Mouse (Mus musculus) limb, embryonic 15.5 days (tissue): Measurements from ENCODE around the gene Gm16253. TPM values are rescaled to one million over a fixed set of nuclear protein-coding genes. Genes with fewer than 3 reads are reported as not detected.
A peak's percentile ranks its signal among the peaks of the same experiment; 100 is the strongest.

Experiments
- ATAC-seq: fragments of 200-750 bp; cut with Nextera tagmentation; 2 replicates; pipeline ENCODE4 v1.8.0; 2017; ENCODE audit warnings: low read depth, moderate TSS enrichment; ENCODE audit not compliant: insufficient number of reproducible peaks, low FRiP score, low TSS enrichment
- H3K27ac ChIP-seq: fragments of 300-500 bp; sonication (generic); 2 replicates; pipeline ENCODE4 v1.5.1; 2015; ENCODE audit warnings: moderate library complexity, mild to moderate bottlenecking, inconsistent platforms
- H3K27me3 ChIP-seq: fragments of 300-500 bp; sonication (generic); 2 replicates; pipeline ENCODE4 v1.6.1; 2015; ENCODE audit warnings: inconsistent platforms
- H3K36me3 ChIP-seq: fragments of 300-500 bp; sonication (generic); 2 replicates; pipeline ENCODE4 v1.6.1; 2015; ENCODE audit warnings: inconsistent platforms
- H3K4me1 ChIP-seq: fragments of 300-500 bp; sonication (generic); 2 replicates; pipeline ENCODE4 v1.6.1; 2015; ENCODE audit warnings: inconsistent platforms
- H3K4me2 ChIP-seq: fragments of 300-500 bp; sonication (generic); 2 replicates; pipeline ENCODE4 v1.6.1; 2015; ENCODE audit warnings: mild to moderate bottlenecking, inconsistent platforms
- H3K4me3 ChIP-seq: fragments of 300-500 bp; sonication (generic); 2 replicates; pipeline ENCODE4 v1.5.1; 2015; ENCODE audit warnings: mild to moderate bottlenecking, inconsistent platforms
- H3K9ac ChIP-seq: fragments of 300-500 bp; sonication (generic); 2 replicates; pipeline ENCODE4 v1.6.1; 2015; ENCODE audit warnings: inconsistent platforms
- H3K9me3 ChIP-seq: fragments of 300-500 bp; sonication (generic); 2 replicates; pipeline ENCODE4 v1.6.1; 2016; ENCODE audit warnings: inconsistent platforms
- WGBS: fragments of 180-500 bp; shearing (Covaris S2); methylation state at CpG from one replicate; pipeline ENCODE4 v1.1.7; 2015; 5-methylcytosine and 5-hydroxymethylcytosine counted together
- polyA plus RNA-seq: library from polyadenylated mRNA; unstranded; fragments of >200 nt; fragmentation: Nextera tagmentation; extraction: Ambion mirVana; gene quantifications from 2 replicates; pipeline ENCODE4 v1.2.1, GENCODE M21; 2015

The Gm16253 gene
- polyA plus RNA-seq, 1 experiment from 2014 or later, result 1.2 TPM

GRCm38 (mm10) chr3:96558668-96559196, 18.1 kb upstream of the Gm16253 start:
- Histone ChIP-seq H3K4me1 (peaks cover 50% of the 10 kb centered on the region), H3K9ac (peak overlapping the region; percentile 65), H3K4me2 (peak overlapping the region; percentile 67), H3K9me3 (no peaks in the 10 kb centered on the region), H3K27ac (peak overlapping the region; percentile 94), H3K36me3 (peaks cover 23% of the 10 kb centered on the region), H3K27me3 (no peaks in the 10 kb centered on the region), H3K4me3 (peak overlapping the region; percentile 59)
- WGBS, result 29% methylated on average over 10 of the region's 10 CpGs
- no peak for ATAC-seq

- peak overlapping the region; percentile 59 for H3K4me3 ChIP-seq
- WGBS, result 74% methylated on average over 12 of the region's 12 CpGs
- peak overlapping the region; percentile 3; the same call in 1 of the 2 replicates for H3K9ac ChIP-seq
- no peaks in the 10 kb centered on the region for H3K27me3 ChIP-seq
- peaks cover 58% of the 10 kb centered on the region for H3K4me1 ChIP-seq
- H3K27ac ChIP-seq, result no peak overlapping the region
- no peaks in the 10 kb centered on the region for H3K9me3 ChIP-seq
- peaks cover 23% of the 10 kb centered on the region for H3K36me3 ChIP-seq
- H3K4me2 ChIP-seq, result peak overlapping the region; percentile 67
- no peak for ATAC-seq
Measured at GRCm38 (mm10) chr3:96559398-96559910, 17.3 kb upstream of the Gm16253 start.

- peak overlapping the region; percentile 59 for H3K4me3 ChIP-seq
- peak overlapping the region; percentile 38; the same call in 1 of the 2 replicates for H3K27ac ChIP-seq
- H3K9ac ChIP-seq, result peak overlapping the region; percentile 3; the same call in 1 of the 2 replicates
- peaks cover 57% of the 10 kb centered on the region for H3K4me1 ChIP-seq
- peak overlapping the region; percentile 67 for H3K4me2 ChIP-seq
- H3K36me3 ChIP-seq, result peaks cover 23% of the 10 kb centered on the region
- ATAC-seq, result no peak
- 81% methylated on average over 23 of the region's 23 CpGs for WGBS
- H3K9me3 ChIP-seq, result no peaks in the 10 kb centered on the region
- no peaks in the 10 kb centered on the region for H3K27me3 ChIP-seq
Measured at GRCm38 (mm10) chr3:96559911-96560850, 16.6 kb upstream of the Gm16253 start.

GRCm38 (mm10) chr3:96560881-96561668, 15.7 kb upstream of the Gm16253 start:
- no peak overlapping the region for H3K9ac ChIP-seq
- WGBS, result 73% methylated on average over 9 of the region's 9 CpGs
- peak overlapping the region; percentile 67 for H3K4me2 ChIP-seq
- H3K9me3 ChIP-seq, result no peaks in the 10 kb centered on the region
- peak overlapping the region; percentile 57 for H3K27ac ChIP-seq
- H3K4me1 ChIP-seq, result peaks cover 49% of the 10 kb centered on the region
- no peaks in the 10 kb centered on the region for H3K27me3 ChIP-seq
- H3K36me3 ChIP-seq, result peaks cover 23% of the 10 kb centered on the region
- H3K4me3 ChIP-seq, result peak overlapping the region; percentile 59
- ATAC-seq, result no peak

GRCm38 (mm10) chr3:96561946-96562681, 14.7 kb upstream of the Gm16253 start:
- Histone ChIP-seq H3K4me1 (peaks cover 42% of the 10 kb centered on the region), H3K9me3 (no peaks in the 10 kb centered on the region), H3K4me3 (no peak overlapping the region), H3K27me3 (no peaks in the 10 kb centered on the region), H3K27ac (peak overlapping the region; percentile 57), H3K36me3 (peaks cover 23% of the 10 kb centered on the region), H3K9ac (no peak overlapping the region), H3K4me2 (no peak overlapping the region)
- WGBS, result 56% methylated on average over 10 of the region's 10 CpGs
- no peak for ATAC-seq

- 87% methylated on average over 8 of the region's 8 CpGs for WGBS
- Histone ChIP-seq H3K36me3 (peaks cover 23% of the 10 kb centered on the region), H3K4me1 (peaks cover 40% of the 10 kb centered on the region), H3K9me3 (no peaks in the 10 kb centered on the region), H3K4me3 (no peak overlapping the region), H3K27me3 (no peaks in the 10 kb centered on the region), H3K9ac (no peak overlapping the region), H3K27ac (no peak overlapping the region), H3K4me2 (no peak overlapping the region)
- no peak for ATAC-seq
Measured at GRCm38 (mm10) chr3:96563267-96563666, 13.5 kb upstream of the Gm16253 start.

- Histone ChIP-seq H3K9ac (no peak overlapping the region), H3K27me3 (no peaks in the 10 kb centered on the region), H3K4me2 (peak overlapping the region; percentile 17; the same call in 1 of the 2 replicates), H3K27ac (peak overlapping the region; percentile 75), H3K4me3 (no peak overlapping the region), H3K9me3 (no peaks in the 10 kb centered on the region), H3K4me1 (peaks cover 40% of the 10 kb centered on the region), H3K36me3 (peaks cover 23% of the 10 kb centered on the region)
- peak; percentile 52; the same call in 1 of the 2 replicates for ATAC-seq
- 40% methylated on average over 10 of the region's 10 CpGs for WGBS
Measured at GRCm38 (mm10) chr3:96563911-96564632, 12.7 kb upstream of the Gm16253 start.

GRCm38 (mm10) chr3:96564633-96565032, 12.2 kb upstream of the Gm16253 start:
- WGBS, result 38% methylated on average over 7 of the region's 7 CpGs
- peak overlapping the region; percentile 75 for H3K27ac ChIP-seq
- no peaks in the 10 kb centered on the region for H3K27me3 ChIP-seq
- no peaks in the 10 kb centered on the region for H3K9me3 ChIP-seq
- H3K9ac ChIP-seq, result no peak overlapping the region
- no peak overlapping the region for H3K4me3 ChIP-seq
- ATAC-seq, result no peak
- H3K4me1 ChIP-seq, result peaks cover 36% of the 10 kb centered on the region
- peak overlapping the region; percentile 17; the same call in 1 of the 2 replicates for H3K4me2 ChIP-seq
- peaks cover 19% of the 10 kb centered on the region for H3K36me3 ChIP-seq

- H3K4me1 ChIP-seq, result peaks cover 31% of the 10 kb centered on the region
- peaks cover 14% of the 10 kb centered on the region for H3K36me3 ChIP-seq
- H3K4me3 ChIP-seq, result no peak overlapping the region
- no peak for ATAC-seq
- WGBS, result 90% methylated on average over 2 of the region's 3 CpGs
- H3K9ac ChIP-seq, result no peak overlapping the region
- no peaks in the 10 kb centered on the region for H3K9me3 ChIP-seq
- no peak overlapping the region for H3K4me2 ChIP-seq
- H3K27ac ChIP-seq, result peak overlapping the region; percentile 38; the same call in 1 of the 2 replicates
- H3K27me3 ChIP-seq, result no peaks in the 10 kb centered on the region
Measured at GRCm38 (mm10) chr3:96565105-96565504, 11.7 kb upstream of the Gm16253 start.

GRCm38 (mm10) chr3:96566661-96567450, 9.9 kb upstream of the Gm16253 start:
- Histone ChIP-seq H3K4me2 (no peak overlapping the region), H3K4me3 (no peak overlapping the region), H3K27me3 (no peaks in the 10 kb centered on the region), H3K36me3 (no peaks in the 10 kb centered on the region), H3K9ac (no peak overlapping the region), H3K27ac (no peak overlapping the region), H3K4me1 (peaks cover 17% of the 10 kb centered on the region), H3K9me3 (no peaks in the 10 kb centered on the region)
- no peak for ATAC-seq
- WGBS, result 74% methylated on average over 8 of the region's 8 CpGs
